Comparison of ENCODE assay signal across 8 mouse cellular contexts in genomic region chr2:170101132-170101531, GRCm38 (mm10). TPM values are rescaled to one million over a fixed set of nuclear protein-coding genes. Genes with fewer than 3 reads are reported as not detected.
A peak's percentile ranks its signal among the peaks of the same experiment; 100 is the strongest.
DNase-seq lines count a peak whose midpoint lies in the region; ATAC-seq lines count a peak whose summit lies in the region.

No protein-coding gene starts in this region.

- ATAC-seq in heart, embryonic 12.5 days (ENCODE audit: insufficient number of reproducible peaks, low FRiP score) = no peak
- peak; percentile 81 for ATAC-seq in common myeloid progenitor, adult 5-6 weeks (replicated peaks; ENCODE audit: low read depth, poor library complexity, severe bottlenecking)
- 0 out of 2 replicates have a peak, but pooled peaks have one; percentile 22 for ATAC-seq in midbrain, embryonic 15.5 days (replicated peaks)

- H3K4me2 ChIP-seq in heart, embryonic 12.5 days = no peak overlapping the region
- no peak overlapping the region for H3K4me2 ChIP-seq in midbrain, embryonic 15.5 days

- no peaks in the 10 kb centered on the region for H3K27me3 ChIP-seq in heart, embryonic 12.5 days (replicated peaks)
- no peaks in the 10 kb centered on the region for H3K27me3 ChIP-seq in midbrain, embryonic 15.5 days (replicated peaks)

- H3K9ac ChIP-seq in heart, embryonic 12.5 days = no peak overlapping the region
- no peak overlapping the region for H3K9ac ChIP-seq in midbrain, embryonic 15.5 days

- no peak overlapping the region for H3K27ac ChIP-seq in heart, embryonic 12.5 days (ENCODE audit: poor library complexity, severe bottlenecking)
- 0 out of 2 replicates have a peak overlapping the region, but pooled peaks have one; percentile 32 for H3K27ac ChIP-seq in midbrain, embryonic 15.5 days

- intact Hi-C loops in left cerebral cortex, postnatal 36 days (cut with DNase I) = loop anchor here (2.0 to 5.0 kb wide), 2 partner anchors 1040 to 1109 kb away; no protein-coding TSS in a partner anchor

- H3K4me3 ChIP-seq in heart, embryonic 12.5 days = no peak overlapping the region
- H3K4me3 ChIP-seq in midbrain, embryonic 15.5 days = no peak overlapping the region

- no peaks in the 10 kb centered on the region for H3K4me1 ChIP-seq in heart, embryonic 12.5 days (replicated peaks)
- peaks cover 2% of the 10 kb centered on the region; the same call in 1 of the 2 replicates for H3K4me1 ChIP-seq in midbrain, embryonic 15.5 days

- WGBS in heart, embryonic 12.5 days = 6% methylated on average over 12 of the region's 12 CpGs
- 5% methylated on average over 12 of the region's 12 CpGs for WGBS in midbrain, embryonic 15.5 days

- DNase-seq in heart, adult 18-20 months = peak; percentile 87 to 98
- peak; percentile 99 for DNase-seq in gastrocnemius, postnatal 10 days
- DNase-seq in kidney, adult 11 months = peak; percentile 70
- DNase-seq in left cerebral cortex, postnatal 36 days (ENCODE audit: low spot score in 2 of 2) = peak; percentile 85 to 88
- DNase-seq in spleen, adult 18-20 months = peak; percentile 77 to 95

- H3K36me3 ChIP-seq in heart, embryonic 12.5 days = 0 out of 2 replicates have a peak, but pooled peaks cover 2% of the 10 kb centered on the region
- no peaks in the 10 kb centered on the region for H3K36me3 ChIP-seq in midbrain, embryonic 15.5 days (replicated peaks)

- H3K9me3 ChIP-seq in heart, embryonic 12.5 days (replicated peaks) = no peaks in the 10 kb centered on the region
- H3K9me3 ChIP-seq in midbrain, embryonic 15.5 days = no peaks in the 10 kb centered on the region

RNA-seq across cellular contexts. Expression of gene Zfp217, which starts 46.8 kb away (rescaled TPM):
- total RNA-seq in heart, adult 18-20 months (2021) = 10 to 100 TPM in 1 of 2 experiments, 1 to 10 TPM in 1; 7.5 to 10.2 TPM
- polyA plus RNA-seq in heart, embryonic 12.5 days (2016; fragmentation: Nextera tagmentation; extraction: Ambion mirVana) = 3.5 and 3.7 TPM in 2 replicates
- total RNA-seq in common myeloid progenitor, adult 5-6 weeks (2017) = 33.2 and 40.1 TPM in 2 replicates
- 10 to 100 TPM; 10.0 to 12.5 TPM for total RNA-seq in gastrocnemius, postnatal 10 days (2021)
- 1 to 10 TPM; 2.6 to 2.7 TPM for total RNA-seq in left cerebral cortex, postnatal 36 days (2021)
- 1.4 TPM in 2 replicates for polyA plus RNA-seq in midbrain, embryonic 15.5 days (2015; fragmentation: Nextera tagmentation; extraction: Ambion mirVana)
